Mouse (Mus musculus) myocyte (in vitro differentiated cells): Measurements from ENCODE around the gene B4galnt1. TPM values are rescaled to one million over a fixed set of nuclear protein-coding genes. Genes with fewer than 3 reads are reported as not detected.

Source experiments
- H3K27me3 ChIP-seq: one replicate; pipeline ENCODE4 v1.6.1; 2011; ENCODE audit not compliant: control insufficient read depth, insufficient read depth, insufficient read length
- H3K36me3 ChIP-seq: one replicate; pipeline ENCODE4 v1.6.1; 2011; ENCODE audit not compliant: control insufficient read depth, insufficient read depth
- H3K4me2 ChIP-seq: one replicate; pipeline ENCODE4 v1.6.1; 2011; ENCODE audit warnings: low read depth, control low read depth
- H3K4me3 ChIP-seq: one replicate; pipeline ENCODE4 v1.5.1; 2011; ENCODE audit warnings: mild to moderate bottlenecking, control low read depth, moderate library complexity
- H3K79me2 ChIP-seq: one replicate; pipeline ENCODE4 v1.6.1; 2011; ENCODE audit not compliant: control insufficient read depth, insufficient read depth
- H3ac ChIP-seq: one replicate; pipeline ENCODE4 v1.6.1; 2011; ENCODE audit not compliant: control insufficient read depth, insufficient read length
- CEBPB ChIP-seq: IDR thresholded peaks from 2 replicates; pipeline ENCODE4 v1.6.1; 2011; ENCODE audit warnings: mild to moderate bottlenecking, moderate library complexity; ENCODE audit not compliant: poor library complexity, insufficient read depth, severe bottlenecking
- E2F4 ChIP-seq: IDR thresholded peaks from one replicate; pipeline ENCODE4 v1.6.1; 2011; ENCODE audit warnings: mild to moderate bottlenecking, control low read depth, moderate library complexity; ENCODE audit not compliant: insufficient read depth
- MAX ChIP-seq: IDR thresholded peaks from one replicate; pipeline ENCODE4 v1.6.1; 2011; ENCODE audit warnings: low read depth, mild to moderate bottlenecking, control low read depth
- MYOD1 ChIP-seq, 3 experiments: IDR thresholded peaks; one replicate each; pipeline ENCODE4 v1.6.1; 2011; ENCODE audit warnings: control low read depth in 2 of 3, low read depth in 2 of 3, mild to moderate bottlenecking in 2 of 3, moderate library complexity in 1 of 3; ENCODE audit not compliant: insufficient read length in 2 of 3, control insufficient read depth in 1 of 3
- MYOG ChIP-seq, 3 experiments: IDR thresholded peaks; one replicate each; pipeline ENCODE4 v1.6.1; 2011; ENCODE audit warnings: control low read depth in 2 of 3, low read depth in 2 of 3, mild to moderate bottlenecking in 2 of 3; ENCODE audit not compliant: insufficient read length in 2 of 3, control insufficient read depth in 1 of 3, insufficient read depth in 1 of 3
- POLR2A ChIP-seq: IDR thresholded peaks from one replicate; pipeline ENCODE4 v1.6.1; 2011; ENCODE audit warnings: low read depth, mild to moderate bottlenecking, control low read depth, moderate library complexity; ENCODE audit not compliant: insufficient read length
- POLR2AphosphoS2 ChIP-seq: IDR thresholded peaks from one replicate; pipeline ENCODE4 v1.6.1; 2011; ENCODE audit warnings: low read depth, control low read depth; ENCODE audit not compliant: insufficient read length
- REST ChIP-seq: IDR thresholded peaks from one replicate; pipeline ENCODE4 v1.6.1; 2011; ENCODE audit warnings: mild to moderate bottlenecking, control low read depth, moderate library complexity; ENCODE audit not compliant: insufficient read depth, insufficient read length
- SRF ChIP-seq: IDR thresholded peaks from one replicate; pipeline ENCODE4 v1.6.1; 2011; ENCODE audit warnings: low read depth; ENCODE audit not compliant: control insufficient read depth, insufficient read length
- TCF12 ChIP-seq: IDR thresholded peaks from one replicate; pipeline ENCODE4 v1.6.1; 2011; ENCODE audit warnings: mild to moderate bottlenecking, control low read depth; ENCODE audit not compliant: poor library complexity, insufficient read depth, severe bottlenecking
- TCF3 ChIP-seq: IDR thresholded peaks from one replicate; pipeline ENCODE4 v1.6.1; 2011; ENCODE audit warnings: low read depth, control low read depth; ENCODE audit not compliant: insufficient read length
- USF1 ChIP-seq: IDR thresholded peaks from one replicate; pipeline ENCODE4 v1.6.1; 2011; ENCODE audit warnings: low read depth, mild to moderate bottlenecking, control low read depth, moderate library complexity
- polyA plus RNA-seq: library from polyadenylated mRNA; unstranded; fragments of >200 nt; fragmentation: generic; extraction: Trizol; gene quantifications from one replicate; pipeline ENCODE4 v1.2.1, GENCODE M21; 2012; ENCODE audit warnings: missing spikeins

The B4galnt1 gene
- polyA plus RNA-seq = 12.4 TPM

DNA sequence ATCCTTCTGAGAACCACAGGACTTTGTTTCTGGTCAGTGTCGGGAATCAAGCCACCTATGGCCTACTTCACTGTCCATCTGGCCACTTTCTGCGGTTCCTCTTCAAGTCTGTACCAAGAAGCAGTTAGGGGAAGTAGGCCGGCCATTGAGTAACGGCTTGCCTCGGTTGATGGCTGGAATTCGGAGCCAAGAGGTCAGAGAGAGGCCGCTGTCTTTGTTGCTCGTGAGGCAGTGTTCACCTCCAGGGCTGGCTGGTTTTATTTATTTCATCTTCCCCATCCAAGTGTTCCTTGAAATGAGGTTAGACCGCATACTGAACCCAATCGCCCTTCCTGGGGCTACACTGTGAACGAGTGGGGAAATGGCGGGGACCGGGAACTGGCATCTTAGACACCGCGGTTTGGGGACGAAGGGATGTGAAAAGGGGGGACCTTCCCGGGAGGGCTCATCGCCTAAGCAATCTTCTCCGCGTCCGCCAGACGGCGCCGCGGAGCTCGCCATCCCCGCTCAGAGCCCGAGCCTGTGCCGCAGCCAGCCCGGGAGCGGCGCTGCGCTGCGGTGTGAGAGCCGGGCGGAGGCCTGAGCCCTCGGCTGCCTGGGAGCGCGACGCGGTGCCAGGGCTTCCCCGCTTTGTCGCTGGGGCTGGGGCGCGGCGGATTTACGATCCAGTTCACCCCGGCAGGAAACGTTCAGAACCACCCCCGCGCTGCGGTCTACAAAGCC, at the start of gene B4galnt1:
TSS of gene B4galnt1 (plus strand) at position 595 of the 723 bp plus-strand sequence.
- TF ChIP-seq POLR2AphosphoS2 (peak; percentile 53), SRF (no peak), TCF12 (no peak), POLR2A (peak; percentile 82), MYOD1 (IDR thresholded peaks at IDR 0.05; ENCODE audit: control insufficient read depth in 1 of 3, insufficient read length in 2 of 3, low read depth in 2 of 3) (peak in 1 of 3 experiments; percentile 20), CEBPB (no peak), MYOG (IDR thresholded peaks at IDR 0.05; ENCODE audit: control insufficient read depth in 1 of 3, insufficient read depth in 1 of 3, insufficient read length in 2 of 3, low read depth in 2 of 3) (peak in 1 of 3 experiments; percentile 26)
- H3K4me2 ChIP-seq = peak within 1 kb of the TSS; percentile 88
- H3ac ChIP-seq = peak within 1 kb of the TSS; percentile 49
- peak within 1 kb of the TSS; percentile 23 for H3K4me3 ChIP-seq
- no peaks in the 10 kb centered on the region for H3K36me3 ChIP-seq
- H3K27me3 ChIP-seq = no peaks in the 10 kb centered on the region
- H3K79me2 ChIP-seq = no peaks in the 10 kb centered on the region

DNA sequence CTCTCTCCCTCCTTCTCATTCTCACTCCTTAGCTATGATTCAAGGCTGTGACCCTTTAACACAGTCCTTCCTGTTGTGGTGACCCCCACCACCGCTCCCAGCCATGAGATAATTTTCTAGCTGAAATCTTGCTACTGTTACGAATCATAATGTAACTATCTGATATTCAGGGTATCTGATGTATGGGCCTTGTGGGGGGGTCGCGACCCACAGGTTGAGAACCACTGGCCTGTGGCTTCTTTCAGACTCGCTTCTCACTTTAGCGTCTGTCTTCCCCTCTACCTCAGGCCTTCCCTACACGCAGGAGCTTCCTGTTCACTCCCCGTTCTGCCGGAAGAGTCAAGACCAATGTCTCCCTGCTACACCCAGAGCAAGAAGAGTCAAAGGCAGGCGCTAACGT, 46.6 kb upstream of the B4galnt1 start:
- TF ChIP-seq REST (no peak), POLR2A (no peak), USF1 (no peak), POLR2AphosphoS2 (no peak), TCF12 (no peak), E2F4 (no peak), MYOG (IDR thresholded peaks at IDR 0.05; ENCODE audit: control insufficient read depth in 1 of 3, insufficient read depth in 1 of 3, insufficient read length in 2 of 3, low read depth in 2 of 3) (no peak), TCF3 (no peak), MYOD1 (IDR thresholded peaks at IDR 0.05; ENCODE audit: control insufficient read depth in 1 of 3, insufficient read length in 2 of 3, low read depth in 2 of 3) (no peak), CEBPB (no peak), MAX (no peak), SRF (no peak)
- no peak overlapping the region for H3K4me3 ChIP-seq
- no peaks in the 10 kb centered on the region for H3K27me3 ChIP-seq
- peaks cover 12% of the 10 kb centered on the region for H3K36me3 ChIP-seq
- no peaks in the 10 kb centered on the region for H3K79me2 ChIP-seq
- H3K4me2 ChIP-seq = no peak overlapping the region
- no peak overlapping the region for H3ac ChIP-seq

DNA sequence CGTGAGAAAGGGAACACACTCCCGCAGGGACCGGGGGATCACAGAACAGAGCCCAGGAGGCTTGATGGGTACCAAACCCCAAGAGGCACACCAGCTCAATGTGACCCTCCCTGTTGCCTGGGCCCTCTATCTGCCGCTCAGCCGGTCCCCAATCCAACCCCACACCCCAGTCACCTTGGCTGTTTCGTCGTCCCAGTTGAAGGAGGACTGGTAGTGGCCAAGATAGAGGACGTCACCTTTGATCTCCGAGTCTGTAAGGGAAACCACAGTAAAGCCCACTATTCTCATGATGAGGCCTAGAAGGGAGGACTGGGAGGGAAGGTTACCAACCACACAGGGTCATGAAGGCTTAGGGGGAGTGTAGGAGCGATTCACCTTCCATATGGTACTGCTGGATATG, 45.8 kb upstream of the B4galnt1 start:
- peaks cover 12% of the 10 kb centered on the region for H3K36me3 ChIP-seq
- no peaks in the 10 kb centered on the region for H3K27me3 ChIP-seq
- H3K4me3 ChIP-seq = peak overlapping the region; percentile 79
- no peak overlapping the region for H3K4me2 ChIP-seq
- TF ChIP-seq REST (no peak), E2F4 (no peak), TCF12 (no peak), TCF3 (no peak), POLR2A (no peak), MYOG (IDR thresholded peaks at IDR 0.05; ENCODE audit: control insufficient read depth in 1 of 3, insufficient read depth in 1 of 3, insufficient read length in 2 of 3, low read depth in 2 of 3) (no peak), POLR2AphosphoS2 (no peak), MAX (no peak), MYOD1 (IDR thresholded peaks at IDR 0.05; ENCODE audit: control insufficient read depth in 1 of 3, insufficient read length in 2 of 3, low read depth in 2 of 3) (no peak), SRF (no peak), CEBPB (no peak), USF1 (no peak)
- no peaks in the 10 kb centered on the region for H3K79me2 ChIP-seq
- H3ac ChIP-seq = no peak overlapping the region

DNA sequence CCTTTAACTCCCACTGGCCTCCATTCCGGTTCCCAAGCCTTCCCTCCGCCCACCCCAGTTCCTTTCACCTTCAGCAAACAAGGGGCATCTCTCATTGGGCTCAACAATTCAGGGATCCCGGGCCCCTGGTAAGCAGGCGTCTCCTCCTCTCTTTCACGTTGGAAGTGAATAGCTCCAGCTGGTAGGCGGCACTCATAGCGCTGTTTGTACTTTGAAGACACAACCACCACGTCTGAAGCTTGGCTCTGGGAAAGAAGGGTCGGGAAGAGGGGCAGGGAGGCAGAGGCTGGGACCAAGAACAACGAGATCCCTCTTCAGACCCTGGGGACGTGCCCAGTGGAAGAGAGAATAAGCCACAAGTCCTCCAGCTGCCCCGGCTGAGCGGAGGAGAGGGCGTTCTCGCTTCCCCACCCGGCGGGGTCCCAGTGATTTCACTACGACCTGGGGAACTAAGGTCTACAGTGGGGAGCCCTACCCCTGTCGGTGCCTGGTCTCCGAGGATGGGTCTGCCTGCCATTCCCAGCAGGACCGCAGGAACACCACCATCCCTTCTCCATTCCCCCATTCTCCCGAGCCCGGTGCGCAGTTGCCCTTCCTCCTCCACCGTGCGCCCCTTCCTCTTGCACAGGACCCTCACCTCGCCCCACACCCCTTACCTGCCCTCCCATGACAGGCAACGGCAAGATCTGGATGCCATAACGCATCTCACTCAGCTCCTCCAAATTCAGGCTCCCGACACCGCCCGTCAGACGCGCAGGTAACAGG, 44.5 kb upstream of the B4galnt1 start:
- Histone ChIP-seq H3K27me3 (no peaks in the 10 kb centered on the region), H3ac (peak overlapping the region; percentile 4), H3K4me3 (peak overlapping the region; percentile 79), H3K36me3 (peaks cover 12% of the 10 kb centered on the region), H3K79me2 (no peaks in the 10 kb centered on the region), H3K4me2 (peak overlapping the region; percentile 89)
- TF ChIP-seq USF1 = no peak

DNA sequence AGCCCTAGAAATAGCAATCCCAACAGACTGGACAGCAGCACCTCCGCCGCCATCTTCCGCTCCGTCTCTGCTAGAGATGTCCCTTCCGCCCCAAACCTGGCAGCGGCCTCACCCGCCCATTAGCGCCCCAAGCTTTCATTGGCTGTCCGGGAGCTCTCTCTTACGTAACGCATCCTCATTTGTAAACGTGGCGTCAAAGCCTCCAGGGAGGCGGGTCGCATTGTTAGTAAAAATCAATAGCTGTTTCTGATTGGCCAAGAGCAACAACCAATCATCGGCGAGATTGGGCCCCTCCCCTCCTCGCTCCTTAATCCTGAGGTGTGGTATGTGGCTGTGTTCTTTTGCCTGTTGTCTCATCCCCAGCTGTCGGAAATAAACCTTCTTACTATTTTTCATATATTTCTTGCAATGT, 44.0 kb upstream of the B4galnt1 start, which contains the start of gene Os9:
TSS of gene Os9 (minus strand) at position 66 of the 412 bp plus-strand sequence.
- H3K4me2 ChIP-seq = peak within 1 kb of the TSS; percentile 89
- peak within 1 kb of the TSS; percentile 4 for H3ac ChIP-seq
- TF ChIP-seq POLR2A (peak; percentile 88), SRF (peak; percentile 87), TCF3 (no peak), MYOD1 (IDR thresholded peaks at IDR 0.05; ENCODE audit: control insufficient read depth in 1 of 3, insufficient read length in 2 of 3, low read depth in 2 of 3) (no peak), CEBPB (no peak), POLR2AphosphoS2 (peak; percentile 82), TCF12 (no peak), MYOG (IDR thresholded peaks at IDR 0.05; ENCODE audit: control insufficient read depth in 1 of 3, insufficient read depth in 1 of 3, insufficient read length in 2 of 3, low read depth in 2 of 3) (no peak), REST (no peak), USF1 (no peak), E2F4 (no peak), MAX (no peak)
- H3K36me3 ChIP-seq = peaks cover 12% of the 10 kb centered on the region
- no peaks in the 10 kb centered on the region for H3K79me2 ChIP-seq
- no peaks in the 10 kb centered on the region for H3K27me3 ChIP-seq
- peak within 1 kb of the TSS; percentile 79 for H3K4me3 ChIP-seq
